Mouse (Mus musculus) limb, embryonic 13.5 days (tissue): ENCODE data around the gene H2-Eb2. TPM values are rescaled to one million over a fixed set of nuclear protein-coding genes. Genes with fewer than 3 reads are reported as not detected.
"Not testable (repeated sequence)": the region's sequence is repeated elsewhere in the genome, so short reads cannot be mapped to it uniquely, and the experiment has no call there.

Experiments used
- ATAC-seq: fragments of 200-750 bp; cut with Nextera tagmentation; 2 replicates; pipeline ENCODE4 v1.8.0; 2017; ENCODE audit warnings: low read depth, moderate number of reproducible peaks, moderate TSS enrichment; ENCODE audit not compliant: low FRiP score
- H3K27ac ChIP-seq: fragments of 300-500 bp; sonication (generic); 2 replicates; pipeline ENCODE4 v1.5.1; 2015; ENCODE audit warnings: inconsistent platforms, mild to moderate bottlenecking, moderate library complexity
- H3K27me3 ChIP-seq: fragments of 300-500 bp; sonication (generic); 2 replicates; pipeline ENCODE4 v1.6.1; 2015; ENCODE audit warnings: mild to moderate bottlenecking, inconsistent platforms
- H3K36me3 ChIP-seq: fragments of 300-500 bp; sonication (generic); 2 replicates; pipeline ENCODE4 v1.6.1; 2015; ENCODE audit warnings: inconsistent platforms, mild to moderate bottlenecking, moderate library complexity
- H3K4me1 ChIP-seq: fragments of 300-500 bp; sonication (generic); 2 replicates; pipeline ENCODE4 v1.6.1; 2015; ENCODE audit warnings: inconsistent platforms
- H3K4me2 ChIP-seq: fragments of 300-500 bp; sonication (generic); replicated peaks from 2 replicates; pipeline ENCODE4 v1.6.1; 2015; ENCODE audit warnings: inconsistent platforms, mild to moderate bottlenecking, moderate library complexity
- H3K4me3 ChIP-seq: fragments of 300-500 bp; sonication (generic); 2 replicates; pipeline ENCODE4 v1.5.1; 2015; ENCODE audit warnings: moderate library complexity, mild to moderate bottlenecking, inconsistent platforms
- H3K9ac ChIP-seq: fragments of 300-500 bp; sonication (generic); 2 replicates; pipeline ENCODE4 v1.6.1; 2015; ENCODE audit warnings: mild to moderate bottlenecking, inconsistent platforms
- H3K9me3 ChIP-seq: fragments of 300-500 bp; sonication (generic); 2 replicates; pipeline ENCODE4 v1.6.1; 2016; ENCODE audit warnings: inconsistent platforms
- WGBS: fragments of 180-500 bp; shearing (Covaris S2); methylation state at CpG from one replicate; pipeline ENCODE4 v1.1.7; 2015; 5-methylcytosine and 5-hydroxymethylcytosine counted together
- polyA plus RNA-seq: library from polyadenylated mRNA; unstranded; fragments of >200 nt; fragmentation: Nextera tagmentation; extraction: Ambion mirVana; gene quantifications from 2 replicates; pipeline ENCODE4 v1.2.1, GENCODE M21; 2015

H2-Eb2 gene
- polyA plus RNA-seq, 1 experiment from 2014 or later: not detected

DNA sequence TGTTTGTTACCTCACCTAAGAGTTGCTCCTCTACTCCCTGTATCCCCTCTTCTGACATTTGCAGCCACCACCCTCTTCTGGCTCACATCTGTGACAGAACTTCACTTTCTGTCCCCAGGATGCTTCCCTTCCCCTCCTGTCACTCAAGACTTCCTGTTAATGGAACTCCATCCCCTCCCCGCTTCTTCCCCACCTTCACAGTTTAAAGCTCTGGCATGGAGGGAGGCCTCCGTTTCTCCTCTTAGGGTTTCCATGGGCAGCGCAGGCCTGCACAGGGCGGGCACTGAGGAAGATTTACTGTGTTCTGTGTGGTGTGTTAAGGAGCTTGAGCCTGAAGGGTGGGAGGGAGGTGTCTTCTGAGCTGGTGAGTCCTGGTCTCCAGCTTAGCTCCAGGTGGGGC is 17.3 kb upstream of the H2-Eb2 start:
- H3K4me3 ChIP-seq: no peak overlapping the region
- no peak for ATAC-seq
- H3K36me3 ChIP-seq: no peaks in the 10 kb centered on the region
- no peaks in the 10 kb centered on the region for H3K9me3 ChIP-seq
- no peak overlapping the region for H3K4me2 ChIP-seq
- 81% methylated on average over 4 of the region's 4 CpGs for WGBS
- 0 out of 2 replicates have a peak, but pooled peaks cover 5% of the 10 kb centered on the region for H3K4me1 ChIP-seq
- H3K9ac ChIP-seq: no peak overlapping the region
- no peak overlapping the region for H3K27ac ChIP-seq
- H3K27me3 ChIP-seq: peaks cover 5% of the 10 kb centered on the region; the same call in 1 of the 2 replicates

DNA sequence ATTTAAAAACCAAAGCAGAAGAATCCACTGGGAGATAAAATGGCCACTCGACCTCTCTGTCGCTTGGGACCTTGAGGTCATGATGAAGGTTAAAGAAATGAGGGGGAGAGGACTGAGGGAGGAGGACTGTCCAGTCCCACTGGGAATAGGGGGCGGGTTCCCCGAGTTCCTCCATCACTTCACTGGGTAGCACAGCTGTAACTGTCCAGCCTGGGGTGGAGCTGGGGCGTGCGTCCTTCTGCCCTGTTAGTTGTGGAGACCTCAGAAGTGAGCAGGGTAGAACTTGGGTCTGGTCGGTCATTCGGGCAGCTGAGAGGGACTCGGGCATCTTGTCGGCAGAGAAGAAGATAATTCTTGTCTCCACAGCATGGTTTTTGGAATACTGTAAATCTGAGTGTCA is 16.2 kb upstream of the H2-Eb2 start:
- H3K4me3 ChIP-seq: peak overlapping the region; percentile 63
- ATAC-seq: no peak

DNA sequence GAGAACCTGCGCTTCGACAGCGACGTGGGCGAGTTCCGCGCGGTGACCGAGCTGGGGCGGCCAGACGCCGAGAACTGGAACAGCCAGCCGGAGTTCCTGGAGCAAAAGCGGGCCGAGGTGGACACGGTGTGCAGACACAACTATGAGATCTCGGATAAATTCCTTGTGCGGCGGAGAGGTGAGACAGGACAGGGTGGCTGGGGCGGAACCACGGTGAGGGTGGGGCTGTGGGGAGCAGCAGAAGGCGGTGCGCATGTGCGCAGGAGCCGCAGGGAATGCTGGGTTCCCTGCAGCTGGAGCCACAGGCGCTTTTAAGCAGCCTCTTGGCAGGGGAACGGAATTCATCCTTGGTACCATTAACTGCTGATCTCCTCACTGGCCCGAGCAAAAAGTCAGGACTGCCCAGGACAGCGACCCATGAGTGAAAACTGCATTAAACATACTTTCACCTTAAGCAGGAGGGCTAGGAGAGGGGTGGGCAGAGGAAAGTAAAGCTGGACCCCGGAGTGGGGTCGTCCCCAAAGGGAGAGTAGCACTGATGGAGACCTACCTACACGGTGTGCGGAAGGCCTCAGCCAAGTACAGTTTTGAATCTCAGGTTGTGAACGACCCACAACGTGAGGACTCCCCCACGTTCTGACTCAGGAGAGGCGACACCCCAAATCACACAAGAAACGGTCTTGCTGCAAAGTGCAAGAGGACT is 15.6 kb upstream of the H2-Eb2 start:
- Histone ChIP-seq H3K4me2 (peak overlapping the region; percentile 70), H3K27ac (peak overlapping the region; percentile 23; the same call in 1 of the 2 replicates), H3K9me3 (no peaks in the 10 kb centered on the region), H3K9ac (peak overlapping the region; percentile 73), H3K4me3 (peak overlapping the region; percentile 63), H3K36me3 (no peaks in the 10 kb centered on the region), H3K4me1 (0 out of 2 replicates have a peak, but pooled peaks cover 5% of the 10 kb centered on the region), H3K27me3 (peaks cover 5% of the 10 kb centered on the region; the same call in 1 of the 2 replicates)
- 25% methylated on average over 38 of the region's 38 CpGs for WGBS
- peak; percentile 78 for ATAC-seq

More for the DNA sequence above, 16.2 kb upstream of the H2-Eb2 start:
- Histone ChIP-seq H3K4me1 (0 out of 2 replicates have a peak, but pooled peaks cover 5% of the 10 kb centered on the region), H3K27ac (no peak overlapping the region; the same call in 1 of the 2 replicates), H3K4me2 (peak overlapping the region; percentile 70), H3K9me3 (no peaks in the 10 kb centered on the region), H3K27me3 (peaks cover 5% of the 10 kb centered on the region; the same call in 1 of the 2 replicates), H3K9ac (peak overlapping the region; percentile 73), H3K36me3 (no peaks in the 10 kb centered on the region)
- 27% methylated on average over 10 of the region's 10 CpGs for WGBS

DNA sequence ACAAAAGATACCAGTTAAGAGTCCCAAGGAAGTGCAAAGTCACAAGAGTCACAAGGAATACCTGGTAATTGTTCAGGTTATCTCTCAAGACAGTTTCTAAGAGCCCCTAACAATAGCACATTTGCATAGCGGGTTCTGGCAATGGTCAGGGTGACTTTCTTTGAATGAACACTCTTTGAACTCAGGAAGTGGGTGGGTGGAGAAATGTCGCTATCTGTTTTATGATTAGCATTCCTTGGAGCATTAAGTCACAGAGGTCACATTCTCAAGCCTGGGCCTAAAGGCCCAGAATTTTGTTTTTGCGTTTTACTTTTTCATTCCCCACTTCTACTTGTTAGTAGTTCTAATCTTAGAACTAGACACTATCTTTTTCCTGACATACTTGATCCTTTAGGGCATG is 14.9 kb upstream of the H2-Eb2 start:
- H3K27me3 ChIP-seq, H3K4me2 ChIP-seq, H3K27ac ChIP-seq, H3K4me3 ChIP-seq, ATAC-seq, H3K9me3 ChIP-seq, H3K36me3 ChIP-seq, H3K9ac ChIP-seq, H3K4me1 ChIP-seq: not testable (repeated sequence)
- WGBS: 84% methylated on average over 3 of the region's 3 CpGs

DNA sequence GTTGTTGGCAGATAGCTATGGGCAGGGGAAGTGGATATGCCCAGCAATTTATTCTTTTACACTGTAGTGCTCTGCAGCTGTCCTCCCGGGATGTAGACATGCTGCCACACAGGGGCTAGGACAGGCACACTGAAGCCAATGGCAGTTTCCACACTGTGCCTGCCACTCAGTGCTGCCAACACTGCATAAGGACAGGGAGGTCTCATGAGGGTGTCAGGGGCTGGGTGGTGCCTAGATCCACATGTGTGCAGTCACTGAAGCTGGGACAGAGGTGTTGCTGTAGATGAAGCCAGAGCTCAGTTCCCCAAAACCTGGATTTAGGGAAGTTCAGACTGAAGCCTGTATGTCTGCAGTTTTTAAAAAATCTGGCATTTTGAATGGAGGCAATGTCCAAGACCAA is 13.3 kb upstream of the H2-Eb2 start:
- no peaks in the 10 kb centered on the region for H3K36me3 ChIP-seq
- H3K27ac ChIP-seq: no peak overlapping the region
- 0 out of 2 replicates have a peak, but pooled peaks cover 5% of the 10 kb centered on the region for H3K4me1 ChIP-seq
- H3K27me3 ChIP-seq: peaks cover 5% of the 10 kb centered on the region; the same call in 1 of the 2 replicates
- ATAC-seq: no peak
- H3K9me3 ChIP-seq: no peaks in the 10 kb centered on the region
- whole genome bisulfite sequencing: 83% methylated on average over 1 of the region's 1 CpGs
- no peak overlapping the region for H3K4me2 ChIP-seq
- H3K4me3 ChIP-seq: no peak overlapping the region
- H3K9ac ChIP-seq: no peak overlapping the region

DNA sequence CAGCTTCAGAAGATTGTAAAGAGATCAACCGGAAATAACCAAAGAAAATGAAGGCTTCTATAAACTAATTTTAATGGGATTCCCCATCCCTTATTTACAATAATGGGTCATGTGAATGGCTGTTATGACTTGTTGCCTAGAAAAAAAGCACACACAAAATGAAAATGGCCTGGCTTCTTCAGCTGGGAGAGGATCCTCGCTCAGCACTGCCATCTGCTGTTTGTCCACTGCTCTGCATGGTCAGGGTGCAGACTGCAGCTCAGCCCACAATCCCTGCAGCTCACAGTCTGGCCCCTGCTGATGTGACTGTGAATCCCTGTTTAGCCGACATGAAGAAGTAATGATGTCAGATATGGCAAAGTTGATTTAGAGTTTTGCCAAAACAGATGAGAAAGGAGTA is 12.1 kb upstream of the H2-Eb2 start:
- H3K9ac ChIP-seq: no peak overlapping the region
- H3K9me3 ChIP-seq: no peaks in the 10 kb centered on the region
- no peaks in the 10 kb centered on the region; the same call in 1 of the 2 replicates for H3K27me3 ChIP-seq
- H3K4me1 ChIP-seq: 0 out of 2 replicates have a peak, but pooled peaks cover 5% of the 10 kb centered on the region
- no peak for ATAC-seq
- H3K4me2 ChIP-seq: no peak overlapping the region
- H3K4me3 ChIP-seq: no peak overlapping the region
- H3K27ac ChIP-seq: no peak overlapping the region
- no peaks in the 10 kb centered on the region for H3K36me3 ChIP-seq
- WGBS: 35% methylated on average over 3 of the region's 3 CpGs

DNA sequence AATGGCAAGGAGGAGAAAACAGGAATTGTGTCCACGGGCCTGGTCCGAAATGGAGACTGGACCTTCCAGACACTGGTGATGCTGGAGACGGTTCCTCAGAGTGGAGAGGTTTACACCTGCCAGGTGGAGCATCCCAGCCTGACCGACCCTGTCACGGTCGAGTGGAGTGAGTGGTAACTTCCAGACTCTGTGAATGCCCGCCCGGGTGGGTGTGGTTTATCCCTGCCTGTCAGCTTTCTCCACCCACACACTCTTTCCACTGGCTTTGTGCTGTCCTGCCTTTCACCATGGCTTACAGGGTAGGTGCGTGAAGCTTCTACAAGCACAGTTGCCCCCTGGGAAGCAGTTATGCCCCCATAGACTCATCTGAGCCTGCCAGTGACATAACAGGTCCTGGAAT is 11.2 kb upstream of the H2-Eb2 start:
- Histone ChIP-seq H3K27me3 (no peaks in the 10 kb centered on the region; the same call in 1 of the 2 replicates), H3K9ac (no peak overlapping the region), H3K4me3 (no peak overlapping the region), H3K9me3 (no peaks in the 10 kb centered on the region), H3K36me3 (no peaks in the 10 kb centered on the region), H3K27ac (no peak overlapping the region), H3K4me2 (no peak overlapping the region), H3K4me1 (0 out of 2 replicates have a peak, but pooled peaks cover 3% of the 10 kb centered on the region)
- ATAC-seq: no peak
- 68% methylated on average over 9 of the region's 9 CpGs for WGBS

DNA sequence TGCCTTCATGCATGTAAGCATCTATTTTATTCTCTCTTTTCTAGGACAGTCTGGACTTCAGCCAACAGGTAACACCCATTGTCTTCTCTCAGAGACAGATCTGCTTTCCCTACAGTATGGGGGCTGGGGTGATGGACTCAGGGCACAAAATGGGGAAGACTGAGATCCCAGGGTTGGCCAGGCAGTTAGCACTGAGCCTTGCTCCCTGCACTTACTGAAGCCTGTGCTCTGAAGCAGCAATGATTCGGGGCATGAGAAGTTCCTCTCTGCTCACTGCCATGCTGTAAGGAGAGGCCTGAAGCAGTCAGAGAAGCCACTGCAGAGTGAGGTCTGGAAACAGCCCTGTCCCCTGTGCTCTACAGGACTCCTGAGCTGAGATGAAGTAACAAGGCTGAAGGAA is 10.0 kb upstream of the H2-Eb2 start:
- H3K27me3 ChIP-seq: no peaks in the 10 kb centered on the region; the same call in 1 of the 2 replicates
- no peak overlapping the region for H3K4me2 ChIP-seq
- 79% methylated on average over 1 of the region's 1 CpGs for WGBS
- H3K36me3 ChIP-seq: no peaks in the 10 kb centered on the region
- no peak for ATAC-seq
- H3K4me3 ChIP-seq: no peak overlapping the region
- H3K27ac ChIP-seq: no peak overlapping the region
- H3K9me3 ChIP-seq: no peaks in the 10 kb centered on the region
- H3K9ac ChIP-seq: no peak overlapping the region
- H3K4me1 ChIP-seq: no peaks in the 10 kb centered on the region

DNA sequence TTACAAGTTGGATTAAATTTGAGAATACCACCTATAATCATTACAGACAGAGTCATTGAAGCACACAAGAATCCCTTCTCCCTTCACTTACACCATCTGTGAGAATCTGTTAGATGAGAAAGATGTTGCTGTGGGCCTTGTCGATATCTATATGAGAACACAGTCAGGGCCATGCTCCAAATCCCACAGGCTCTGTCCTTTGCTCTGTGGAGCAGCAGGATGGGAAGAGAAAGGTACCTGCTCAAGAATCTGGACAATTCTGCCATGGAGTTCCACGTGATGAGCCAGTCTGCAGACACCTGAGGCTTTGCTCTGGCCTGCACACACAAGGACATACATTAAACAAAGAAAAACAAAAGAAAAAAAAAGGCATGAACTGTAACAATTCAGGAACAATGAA is 8.8 kb upstream of the H2-Eb2 start:
- H3K9me3 ChIP-seq: no peaks in the 10 kb centered on the region
- H3K4me3 ChIP-seq: no peak overlapping the region
- ATAC-seq: no peak
- 74% methylated on average over 2 of the region's 2 CpGs for WGBS
- no peaks in the 10 kb centered on the region for H3K4me1 ChIP-seq
- no peaks in the 10 kb centered on the region for H3K36me3 ChIP-seq
- no peak overlapping the region for H3K27ac ChIP-seq
- no peak overlapping the region for H3K4me2 ChIP-seq
- no peaks in the 10 kb centered on the region; the same call in 1 of the 2 replicates for H3K27me3 ChIP-seq
- H3K9ac ChIP-seq: no peak overlapping the region

DNA sequence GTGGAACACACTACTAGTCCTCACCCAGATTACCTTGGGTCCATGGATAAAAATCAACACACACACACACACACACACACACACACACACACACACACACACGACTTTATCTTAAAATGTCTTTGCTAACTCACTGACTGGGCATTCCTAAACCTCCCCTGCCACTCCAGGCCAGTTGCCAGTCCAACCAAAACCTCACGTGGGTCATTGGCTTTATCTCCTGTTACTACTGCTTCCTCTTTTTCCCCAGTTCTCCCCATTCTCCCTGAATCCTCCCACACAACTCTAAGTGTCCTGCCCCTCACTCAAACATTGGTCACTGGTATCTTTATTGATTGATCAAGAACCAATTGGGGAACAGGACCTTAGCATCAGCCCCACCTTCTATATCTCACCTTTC is 8.2 kb upstream of the H2-Eb2 start:
- ATAC-seq: no peak
- Histone ChIP-seq H3K9ac (no peak overlapping the region), H3K9me3 (no peaks in the 10 kb centered on the region), H3K4me3 (no peak overlapping the region), H3K27me3 (no peaks in the 10 kb centered on the region; the same call in 1 of the 2 replicates), H3K36me3 (no peaks in the 10 kb centered on the region), H3K27ac (no peak overlapping the region), H3K4me2 (no peak overlapping the region), H3K4me1 (no peaks in the 10 kb centered on the region)
- 54% methylated on average over 2 of the region's 2 CpGs for WGBS

DNA sequence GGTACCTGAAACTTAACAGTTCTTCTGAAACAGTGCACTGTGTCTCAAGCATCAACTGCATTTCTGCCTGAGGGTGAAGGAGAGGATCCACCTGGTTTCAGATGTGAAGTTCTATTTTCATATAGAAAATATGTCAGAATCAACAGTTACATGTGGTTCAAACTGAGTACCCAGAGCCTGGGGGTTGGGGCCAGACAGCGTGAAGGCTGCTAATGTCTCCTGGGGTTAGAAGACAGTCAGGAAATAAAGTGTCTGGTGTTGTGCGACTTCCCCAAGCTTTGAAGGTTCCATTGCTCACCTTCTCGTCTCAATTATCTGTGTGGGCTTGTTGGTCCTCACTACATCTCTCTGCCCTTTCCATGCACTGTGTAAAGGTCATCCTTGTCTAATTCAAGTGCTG is 908 bp downstream of the H2-Eb2 start:
- Histone ChIP-seq H3K4me3 (no peak overlapping the region), H3K9me3 (no peaks in the 10 kb centered on the region), H3K4me2 (no peak overlapping the region), H3K4me1 (no peaks in the 10 kb centered on the region), H3K36me3 (no peaks in the 10 kb centered on the region), H3K9ac (no peak overlapping the region), H3K27me3 (no peaks in the 10 kb centered on the region), H3K27ac (no peak overlapping the region)
- 78% methylated on average over 3 of the region's 3 CpGs for WGBS
- ATAC-seq: no peak

DNA sequence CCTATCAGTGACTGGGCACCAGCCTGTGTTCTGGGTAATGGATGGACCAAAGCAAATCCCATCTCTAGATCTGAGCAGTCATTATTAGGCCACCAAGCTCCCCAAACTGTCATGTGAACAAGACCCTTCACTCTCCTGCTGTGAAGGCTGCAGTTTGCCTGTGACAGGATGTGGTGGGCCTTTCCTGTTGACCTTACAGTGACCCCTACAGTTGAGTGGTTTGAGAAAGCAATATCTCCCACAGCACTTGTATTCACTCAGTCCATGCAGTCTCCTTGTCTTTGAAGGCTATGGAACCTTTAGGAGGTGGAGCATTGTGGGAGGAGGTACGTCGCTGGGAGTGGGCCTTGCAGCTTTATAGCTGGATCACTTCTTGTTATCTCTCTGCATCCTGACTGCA is 4.3 kb downstream of the H2-Eb2 start:
- WGBS: 71% methylated on average over 2 of the region's 2 CpGs
- no peak for ATAC-seq
- no peak overlapping the region for H3K27ac ChIP-seq
- H3K4me1 ChIP-seq: no peaks in the 10 kb centered on the region
- no peaks in the 10 kb centered on the region for H3K27me3 ChIP-seq
- no peaks in the 10 kb centered on the region for H3K9me3 ChIP-seq
- no peaks in the 10 kb centered on the region for H3K36me3 ChIP-seq
- no peak overlapping the region for H3K9ac ChIP-seq
- no peak overlapping the region for H3K4me2 ChIP-seq
- H3K4me3 ChIP-seq: no peak overlapping the region

DNA sequence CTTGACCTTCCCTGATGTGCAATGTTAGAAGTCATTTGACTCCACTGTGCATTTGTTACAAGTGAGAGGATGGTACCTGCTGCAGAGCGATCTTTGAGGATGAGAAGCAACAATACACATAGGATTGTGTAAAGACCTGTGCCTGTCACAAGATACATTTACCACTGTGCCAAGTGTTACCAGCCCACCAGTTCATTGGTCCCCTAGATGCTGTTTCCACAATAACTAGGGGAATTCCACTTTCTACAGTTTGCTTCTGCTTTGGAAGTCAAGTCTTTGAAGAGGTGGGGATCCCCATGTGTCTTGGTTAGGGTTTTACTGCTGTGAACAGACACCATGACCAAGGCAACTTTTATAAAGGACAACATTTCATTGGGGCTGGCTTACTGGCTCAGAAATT is 5.7 kb downstream of the H2-Eb2 start:
- 91% methylated on average over 1 of the region's 1 CpGs for WGBS
- no peaks in the 10 kb centered on the region for H3K4me1 ChIP-seq
- H3K36me3 ChIP-seq: no peaks in the 10 kb centered on the region
- 0 out of 2 replicates have a peak, but pooled peaks cover 3% of the 10 kb centered on the region for H3K27me3 ChIP-seq
- no peak overlapping the region for H3K27ac ChIP-seq
- H3K9ac ChIP-seq: no peak overlapping the region
- no peak for ATAC-seq
- no peak overlapping the region for H3K4me3 ChIP-seq
- no peaks in the 10 kb centered on the region for H3K9me3 ChIP-seq
- no peak overlapping the region for H3K4me2 ChIP-seq
